Mouse (Mus musculus): Measurements from ENCODE around the gene Foxs1. TPM values are rescaled to one million over a fixed set of nuclear protein-coding genes. Genes with fewer than 3 reads are reported as not detected.

Foxs1 gene
- polyA plus RNA-seq, 1 experiment from 2014 or later = 1.6 TPM

DNA sequence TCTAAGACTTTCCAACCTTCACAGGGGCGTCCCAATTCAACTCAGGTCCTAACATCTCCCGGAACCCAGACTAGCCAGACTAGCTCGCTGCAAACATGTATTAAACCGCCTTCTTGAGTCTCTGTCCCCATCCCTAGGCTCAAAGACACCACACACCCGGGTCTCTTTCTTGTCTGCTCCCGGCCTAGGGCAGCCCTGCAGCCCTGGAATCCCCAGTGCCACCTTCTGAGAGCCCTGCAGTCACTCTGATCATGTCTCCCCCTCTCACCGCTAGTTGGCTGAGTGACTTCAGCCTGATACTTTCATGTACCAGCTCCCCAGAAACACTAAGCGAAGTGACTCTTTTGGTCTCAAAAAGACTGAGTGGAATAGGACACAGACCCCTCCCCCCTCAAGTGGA lies 10.6 kb upstream of the Foxs1 start:
- Histone ChIP-seq H3K9ac (no peak overlapping the region), H3K36me3 (replicated peaks) (no peaks in the 10 kb centered on the region), H3K27ac (no peak overlapping the region), H3K4me1 (peaks cover 20% of the 10 kb centered on the region), H3K4me3 (replicated peaks) (peak overlapping the region; percentile 47), H3K9me3 (no peaks in the 10 kb centered on the region), H3K27me3 (peaks cover 89% of the 10 kb centered on the region), H3K4me2 (peak overlapping the region; percentile 84)
- ATAC-seq (ENCODE audit: low FRiP score) = no peak
- 5% methylated on average over 8 of the region's 8 CpGs for WGBS

- H3K4me1 ChIP-seq = peaks cover 20% of the 10 kb centered on the region
- under 1% methylated on average over 65 of the region's 65 CpGs for WGBS
- no peak overlapping the region for H3K27ac ChIP-seq
- no peaks in the 10 kb centered on the region for H3K9me3 ChIP-seq
- H3K36me3 ChIP-seq (replicated peaks) = no peaks in the 10 kb centered on the region
- H3K4me2 ChIP-seq = peak overlapping the region; percentile 84
- H3K4me3 ChIP-seq (replicated peaks) = peak overlapping the region; percentile 47
- 0 out of 2 replicates have a peak, but pooled peaks have one; percentile 33 for ATAC-seq (ENCODE audit: low FRiP score)
- H3K27me3 ChIP-seq = peaks cover 90% of the 10 kb centered on the region
- peak overlapping the region; percentile 54 for H3K9ac ChIP-seq
These were observed 10.0 kb upstream of the Foxs1 start for GRCm38 (mm10) chr2:152942898-152943515.

DNA sequence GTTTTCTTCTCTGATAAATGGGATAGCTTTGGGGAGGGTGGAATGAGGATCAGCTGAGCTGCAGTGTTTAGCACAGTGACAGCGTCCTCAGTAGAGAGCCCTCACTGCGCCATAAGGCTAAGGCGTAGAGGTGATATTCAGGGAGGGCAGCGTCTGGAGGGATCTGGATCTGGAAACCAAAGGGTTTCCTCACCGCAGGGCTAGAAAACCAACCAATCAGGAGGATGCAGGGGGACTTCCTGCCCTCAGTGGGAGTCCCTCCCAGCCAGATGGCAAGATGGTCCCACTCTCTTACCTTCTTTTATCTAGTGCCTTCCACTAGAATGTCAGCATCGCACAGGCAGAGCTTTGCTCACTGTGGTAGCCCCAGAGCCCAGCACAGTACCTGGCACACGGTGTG lies 8.8 kb upstream of the Foxs1 start:
- H3K9me3 ChIP-seq = no peaks in the 10 kb centered on the region
- H3K4me1 ChIP-seq = peaks cover 17% of the 10 kb centered on the region
- no peak overlapping the region for H3K4me2 ChIP-seq
- H3K36me3 ChIP-seq (replicated peaks) = no peaks in the 10 kb centered on the region
- no peak for ATAC-seq (ENCODE audit: low FRiP score)
- 43% methylated on average over 7 of the region's 7 CpGs for WGBS
- peaks cover 83% of the 10 kb centered on the region for H3K27me3 ChIP-seq
- H3K9ac ChIP-seq = no peak overlapping the region
- H3K4me3 ChIP-seq (replicated peaks) = no peak overlapping the region
- no peak overlapping the region for H3K27ac ChIP-seq

- Histone ChIP-seq H3K27ac (no peak overlapping the region), H3K4me2 (no peak overlapping the region), H3K9me3 (no peaks in the 10 kb centered on the region), H3K4me3 (replicated peaks) (no peak overlapping the region), H3K27me3 (peaks cover 86% of the 10 kb centered on the region), H3K4me1 (peaks cover 16% of the 10 kb centered on the region), H3K36me3 (replicated peaks) (no peaks in the 10 kb centered on the region), H3K9ac (no peak overlapping the region)
- no peak for ATAC-seq (ENCODE audit: low FRiP score)
- 77% methylated on average over 6 of the region's 6 CpGs for WGBS
These were observed 8.1 kb upstream of the Foxs1 start for GRCm38 (mm10) chr2:152941106-152941505.

DNA sequence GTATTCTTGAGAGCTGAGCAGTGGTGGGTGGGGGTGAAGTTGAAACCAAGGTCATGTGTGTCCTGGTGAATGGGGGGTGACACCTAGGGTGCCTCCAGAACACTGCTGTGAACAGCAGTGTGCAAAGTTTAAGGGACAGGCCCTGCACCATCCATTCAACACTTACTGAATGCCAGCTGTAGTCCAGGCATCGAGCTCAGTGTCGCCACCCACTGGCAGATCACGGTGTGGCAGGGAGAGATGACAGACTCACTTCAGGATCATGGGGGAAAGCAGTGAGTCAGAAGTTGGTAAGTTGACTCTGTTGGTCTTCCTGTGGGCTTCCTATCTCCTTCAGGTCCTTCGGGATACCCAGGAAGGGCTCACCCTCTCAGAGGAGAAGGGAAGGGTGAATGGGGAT lies 6.8 kb upstream of the Foxs1 start:
- H3K27ac ChIP-seq = no peak overlapping the region
- no peak for ATAC-seq (ENCODE audit: low FRiP score)
- H3K4me3 ChIP-seq (replicated peaks) = no peak overlapping the region
- peaks cover 16% of the 10 kb centered on the region for H3K4me1 ChIP-seq
- WGBS = 7% methylated on average over 4 of the region's 4 CpGs
- H3K4me2 ChIP-seq = no peak overlapping the region
- H3K27me3 ChIP-seq = peaks cover 80% of the 10 kb centered on the region
- no peaks in the 10 kb centered on the region for H3K9me3 ChIP-seq
- H3K36me3 ChIP-seq (replicated peaks) = no peaks in the 10 kb centered on the region
- no peak overlapping the region for H3K9ac ChIP-seq

DNA sequence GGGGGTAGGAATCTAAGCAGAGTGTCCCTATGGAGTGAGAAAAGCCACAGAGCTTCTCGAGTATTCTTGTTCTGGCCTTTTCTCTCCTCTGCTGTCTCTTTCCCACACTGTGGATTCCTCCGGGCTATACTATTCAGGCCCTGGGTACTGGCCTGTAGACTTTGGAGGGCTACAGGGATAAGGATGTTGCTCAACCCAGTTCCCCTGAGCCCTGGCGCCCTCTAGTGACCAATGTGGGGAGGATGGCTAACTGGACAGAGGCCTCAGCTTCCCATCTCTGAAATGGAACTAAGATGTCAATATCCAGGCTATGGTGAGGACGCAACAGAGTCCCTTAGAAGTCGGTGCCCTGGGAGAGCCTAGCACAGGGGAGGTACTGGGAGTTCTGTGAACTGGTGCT lies 606 bp upstream of the Foxs1 start:
- no peak overlapping the region for H3K27ac ChIP-seq
- H3K4me2 ChIP-seq = no peak overlapping the region
- H3K36me3 ChIP-seq (replicated peaks) = no peaks in the 10 kb centered on the region
- H3K4me1 ChIP-seq = no peaks in the 10 kb centered on the region
- no peak for ATAC-seq (ENCODE audit: low FRiP score)
- H3K9ac ChIP-seq = no peak overlapping the region
- 32% methylated on average over 5 of the region's 5 CpGs for WGBS
- no peak overlapping the region for H3K4me3 ChIP-seq (replicated peaks)
- H3K27me3 ChIP-seq = peaks cover 29% of the 10 kb centered on the region
- H3K9me3 ChIP-seq = no peaks in the 10 kb centered on the region

DNA sequence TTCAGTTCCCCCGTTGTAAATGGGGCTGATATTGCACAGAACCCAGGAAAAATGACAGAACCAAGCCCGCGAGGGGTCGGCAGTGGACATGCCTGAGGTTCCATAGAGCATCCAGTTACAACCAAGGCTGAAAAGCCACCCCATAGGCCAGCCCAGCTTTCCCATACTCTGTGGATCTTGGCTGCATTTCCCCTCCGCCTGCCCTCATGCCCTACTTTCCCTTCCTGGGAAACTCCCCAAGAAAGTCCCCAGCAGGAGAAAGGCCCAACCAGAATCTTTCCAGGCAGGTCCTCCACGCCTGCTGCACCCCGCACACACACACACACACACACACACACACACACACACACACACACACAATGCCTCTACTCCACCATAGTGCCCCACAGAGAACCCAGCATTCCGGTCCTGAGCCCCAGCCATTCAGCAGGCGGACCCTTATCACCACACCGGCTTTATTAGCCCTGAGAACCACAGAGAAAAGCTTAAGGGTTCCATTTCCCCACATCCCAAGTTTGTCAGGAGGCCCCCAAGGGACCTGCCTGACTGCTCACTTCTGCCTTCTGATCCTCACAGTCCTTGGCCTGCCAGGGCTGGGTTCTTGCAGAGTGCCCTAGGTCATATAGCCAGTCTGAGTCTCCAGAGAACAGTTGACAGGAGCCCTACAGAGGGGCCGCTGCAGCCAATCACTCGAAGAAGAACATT lies 1.4 kb downstream of the Foxs1 start:
- H3K4me3 ChIP-seq (replicated peaks) = no peak overlapping the region
- H3K4me1 ChIP-seq = no peaks in the 10 kb centered on the region
- H3K27ac ChIP-seq = no peak overlapping the region
- H3K9me3 ChIP-seq = no peaks in the 10 kb centered on the region
- no peak overlapping the region for H3K9ac ChIP-seq
- WGBS = 79% methylated on average over 12 of the region's 12 CpGs
- H3K27me3 ChIP-seq = peaks cover 22% of the 10 kb centered on the region
- no peak for ATAC-seq (ENCODE audit: low FRiP score)
- H3K36me3 ChIP-seq (replicated peaks) = no peaks in the 10 kb centered on the region
- H3K4me2 ChIP-seq = no peak overlapping the region

DNA sequence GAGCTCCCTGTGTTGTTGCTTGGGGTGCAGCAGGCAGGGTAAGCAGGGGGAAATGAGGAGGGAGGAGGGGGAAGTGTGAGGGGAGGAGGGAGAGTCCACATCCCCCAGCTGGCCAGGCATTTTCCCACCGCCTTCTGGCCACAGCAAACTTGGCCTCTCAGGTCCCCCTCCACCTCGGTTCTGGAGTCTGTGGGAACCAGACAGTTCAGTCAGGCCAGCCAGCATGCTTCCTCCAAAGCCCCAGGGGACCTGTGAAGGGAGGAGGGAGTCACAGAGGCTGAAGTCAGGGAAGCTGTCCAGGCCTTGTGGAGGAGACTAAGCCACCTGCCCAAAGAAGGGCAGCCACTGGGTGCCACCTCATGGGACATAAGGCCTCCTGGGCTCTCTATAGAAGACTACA lies 2.7 kb downstream of the Foxs1 start:
- Histone ChIP-seq H3K36me3 (replicated peaks) (no peaks in the 10 kb centered on the region), H3K27ac (no peak overlapping the region), H3K4me2 (no peak overlapping the region), H3K4me1 (no peaks in the 10 kb centered on the region), H3K27me3 (peaks cover 10% of the 10 kb centered on the region; the same call in 1 of the 2 replicates), H3K9ac (no peak overlapping the region), H3K9me3 (no peaks in the 10 kb centered on the region), H3K4me3 (replicated peaks) (no peak overlapping the region)
- 63% methylated on average over 2 of the region's 2 CpGs for WGBS
- no peak for ATAC-seq (ENCODE audit: low FRiP score)

GRCm38 (mm10) chr2:152928988-152929370 lies 4.0 kb downstream of the Foxs1 start:
- 73% methylated on average over 3 of the region's 3 CpGs for WGBS

DNA sequence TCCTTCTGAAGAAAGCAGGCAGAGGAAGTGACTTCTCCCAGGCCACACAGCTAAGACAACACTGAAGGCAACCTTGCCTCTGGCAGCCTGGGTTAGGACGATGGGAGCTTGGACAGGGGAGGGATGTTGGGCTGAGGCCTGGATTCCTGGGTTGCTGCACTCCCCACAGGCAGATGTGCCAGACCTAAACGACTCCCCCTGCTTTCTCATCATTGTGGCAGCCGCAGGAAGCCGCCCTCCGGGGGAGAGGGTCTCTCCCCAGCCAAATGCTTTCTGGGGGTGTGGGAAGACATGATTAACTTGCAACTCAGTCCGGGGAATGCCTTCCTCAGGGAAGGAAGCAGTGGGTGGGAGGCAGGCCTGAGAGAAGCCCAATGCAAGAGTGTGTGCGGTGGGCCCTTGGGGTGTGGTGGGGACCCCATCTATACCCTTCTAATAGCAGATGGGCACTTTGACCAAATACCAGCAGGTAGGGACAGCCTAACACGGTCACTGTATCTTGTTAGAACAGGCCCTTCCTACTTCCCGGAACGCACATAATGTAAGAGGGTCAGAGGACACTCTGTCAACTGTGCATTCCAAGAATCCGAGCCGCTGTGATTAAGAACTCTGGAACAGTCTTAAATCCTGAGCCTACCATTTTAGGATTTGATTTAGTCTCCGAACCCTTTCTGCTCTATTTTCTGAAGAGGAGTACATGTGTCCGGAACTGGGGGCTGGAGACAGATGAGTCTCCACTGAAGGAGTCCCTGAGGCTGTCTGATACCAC lies 4.6 kb downstream of the Foxs1 start:
- Histone ChIP-seq H3K27me3 (peaks cover 10% of the 10 kb centered on the region; the same call in 1 of the 2 replicates), H3K9ac (no peak overlapping the region), H3K9me3 (no peaks in the 10 kb centered on the region), H3K36me3 (replicated peaks) (no peaks in the 10 kb centered on the region), H3K4me1 (no peaks in the 10 kb centered on the region), H3K4me2 (no peak overlapping the region), H3K27ac (no peak overlapping the region), H3K4me3 (replicated peaks) (no peak overlapping the region)
- 56% methylated on average over 14 of the region's 14 CpGs for WGBS
- ATAC-seq (ENCODE audit: low FRiP score) = no peak

More at GRCm38 (mm10) chr2:152928988-152929370, 4.0 kb downstream of the Foxs1 start:
- H3K36me3 ChIP-seq (replicated peaks) = no peaks in the 10 kb centered on the region
- H3K27ac ChIP-seq = no peak overlapping the region
- ATAC-seq (ENCODE audit: low FRiP score) = no peak
- no peaks in the 10 kb centered on the region for H3K4me1 ChIP-seq
- no peak overlapping the region for H3K4me2 ChIP-seq
- no peak overlapping the region for H3K9ac ChIP-seq
- no peaks in the 10 kb centered on the region for H3K9me3 ChIP-seq
- peaks cover 10% of the 10 kb centered on the region; the same call in 1 of the 2 replicates for H3K27me3 ChIP-seq
- H3K4me3 ChIP-seq (replicated peaks) = no peak overlapping the region

DNA sequence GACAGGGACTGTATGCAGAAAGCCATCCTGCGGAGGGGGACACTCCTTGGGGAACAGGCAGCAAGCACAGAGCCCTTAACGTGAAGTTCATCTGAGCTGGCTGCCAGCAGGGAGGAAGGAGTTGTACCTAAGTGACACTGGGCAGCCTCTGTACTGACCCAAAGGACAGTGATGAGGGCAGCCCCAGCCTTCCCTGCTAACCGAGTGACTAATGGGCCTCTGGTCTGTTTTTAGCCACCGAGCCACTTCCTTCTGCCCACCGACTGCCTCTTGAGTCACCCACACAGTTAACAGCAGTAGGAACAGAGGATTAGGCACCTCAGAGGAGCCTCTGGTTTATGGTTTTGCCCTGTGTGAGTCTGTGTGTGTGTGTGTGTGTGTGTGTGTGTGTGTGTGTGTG lies 5.6 kb downstream of the Foxs1 start:
- Histone ChIP-seq H3K27ac (no peak overlapping the region), H3K36me3 (replicated peaks) (no peaks in the 10 kb centered on the region), H3K27me3 (peaks cover 10% of the 10 kb centered on the region; the same call in 1 of the 2 replicates), H3K4me1 (peaks cover 3% of the 10 kb centered on the region; the same call in 1 of the 2 replicates), H3K4me2 (no peak overlapping the region), H3K4me3 (replicated peaks) (no peak overlapping the region), H3K9ac (no peak overlapping the region), H3K9me3 (no peaks in the 10 kb centered on the region)
- ATAC-seq (ENCODE audit: low FRiP score) = no peak
- WGBS = 76% methylated on average over 5 of the region's 5 CpGs

GRCm38 (mm10) chr2:152926896-152927295 lies 6.1 kb downstream of the Foxs1 start:
- Histone ChIP-seq H3K9me3 (no peaks in the 10 kb centered on the region), H3K27ac (no peak overlapping the region), H3K4me2 (no peak overlapping the region), H3K4me3 (replicated peaks) (no peak overlapping the region), H3K27me3 (peaks cover 10% of the 10 kb centered on the region; the same call in 1 of the 2 replicates), H3K4me1 (peaks cover 6% of the 10 kb centered on the region; the same call in 1 of the 2 replicates), H3K36me3 (replicated peaks) (no peaks in the 10 kb centered on the region), H3K9ac (no peak overlapping the region)
- ATAC-seq (ENCODE audit: low FRiP score) = no peak
- WGBS = 75% methylated on average over 9 of the region's 9 CpGs

Data from forebrain, embryonic 12.5 days (tissue).